Mouse (Mus musculus): Measurements from ENCODE around the gene Patl1. TPM values are rescaled to one million over a fixed set of nuclear protein-coding genes. Genes with fewer than 3 reads are reported as not detected.
A peak's percentile ranks its signal among the peaks of the same experiment; 100 is the strongest.
"Not testable (repeated sequence)": the region's sequence is repeated elsewhere in the genome, so short reads cannot be mapped to it uniquely, and the experiment has no call there.

The Patl1 gene
- polyA plus RNA-seq, 1 experiment from 2014 or later, result 6.8 TPM

GRCm38 (mm10) chr19:11922068-11922467 is 9.9 kb downstream of the Patl1 start:
- WGBS (ENCODE audit: insufficient replicate concordance), result 77% methylated on average over 1 of the region's 1 CpGs
- no peaks in the 10 kb centered on the region for H3K9me3 ChIP-seq (replicated peaks; ENCODE audit: control insufficient read depth, low read length)
- no peaks in the 10 kb centered on the region for H3K27me3 ChIP-seq (ENCODE audit: control insufficient read depth, insufficient read depth, low read depth, low read length)
- no peak for ATAC-seq (ENCODE audit: low read depth)
- H3K4me2 ChIP-seq (ENCODE audit: low read depth, low read length), result no peak overlapping the region
- H3K9ac ChIP-seq (ENCODE audit: low read depth, low read length), result no peak overlapping the region
- no peak overlapping the region for H3K4me3 ChIP-seq (ENCODE audit: low read depth, low read length)
- no peaks in the 10 kb centered on the region for H3K4me1 ChIP-seq (ENCODE audit: control insufficient read depth, low read depth, low read length)
- no peak overlapping the region for H3K27ac ChIP-seq (ENCODE audit: low read length)
- H3K36me3 ChIP-seq (ENCODE audit: control insufficient read depth, insufficient read depth), result peaks cover 33% of the 10 kb centered on the region

GRCm38 (mm10) chr19:11922515-11922914 is 10.3 kb downstream of the Patl1 start:
- H3K4me1 ChIP-seq (ENCODE audit: control insufficient read depth, low read depth, low read length); H3K27me3 ChIP-seq (ENCODE audit: control insufficient read depth, insufficient read depth, low read depth, low read length); H3K4me3 ChIP-seq (ENCODE audit: low read depth, low read length); H3K9ac ChIP-seq (ENCODE audit: low read depth, low read length); H3K4me2 ChIP-seq (ENCODE audit: low read depth, low read length); ATAC-seq (ENCODE audit: low read depth); H3K9me3 ChIP-seq (replicated peaks; ENCODE audit: control insufficient read depth, low read length); H3K27ac ChIP-seq (ENCODE audit: low read length): not testable (repeated sequence)
- peaks cover 33% of the 10 kb centered on the region for H3K36me3 ChIP-seq (ENCODE audit: control insufficient read depth, insufficient read depth)
- WGBS (ENCODE audit: insufficient replicate concordance), result 75% methylated on average over 2 of the region's 2 CpGs

- H3K27ac ChIP-seq (ENCODE audit: low read length), result no peak overlapping the region
- WGBS (ENCODE audit: insufficient replicate concordance), result 72% methylated on average over 2 of the region's 2 CpGs
- H3K9ac ChIP-seq (ENCODE audit: low read depth, low read length), result no peak overlapping the region
- peaks cover 8% of the 10 kb centered on the region for H3K4me1 ChIP-seq (ENCODE audit: control insufficient read depth, low read depth, low read length)
- no peak for ATAC-seq (ENCODE audit: low read depth)
- H3K4me2 ChIP-seq (ENCODE audit: low read depth, low read length), result no peak overlapping the region
- H3K27me3 ChIP-seq (ENCODE audit: control insufficient read depth, insufficient read depth, low read depth, low read length), result no peaks in the 10 kb centered on the region
- H3K9me3 ChIP-seq (replicated peaks; ENCODE audit: control insufficient read depth, low read length), result no peaks in the 10 kb centered on the region
- H3K36me3 ChIP-seq (ENCODE audit: control insufficient read depth, insufficient read depth), result peaks cover 26% of the 10 kb centered on the region
- no peak overlapping the region for H3K4me3 ChIP-seq (ENCODE audit: low read depth, low read length)
Measured at GRCm38 (mm10) chr19:11926380-11926779, 14.2 kb downstream of the Patl1 start.

GRCm38 (mm10) chr19:11928025-11928748 is 16.0 kb downstream of the Patl1 start:
- peak; percentile 97 for ATAC-seq (ENCODE audit: low read depth)
- Histone ChIP-seq H3K4me1 (ENCODE audit: control insufficient read depth, low read depth, low read length) (peaks cover 8% of the 10 kb centered on the region), H3K4me3 (ENCODE audit: low read depth, low read length) (no peak overlapping the region), H3K4me2 (ENCODE audit: low read depth, low read length) (no peak overlapping the region), H3K36me3 (ENCODE audit: control insufficient read depth, insufficient read depth) (peaks cover 30% of the 10 kb centered on the region), H3K27ac (ENCODE audit: low read length) (peak overlapping the region; percentile 52), H3K9ac (ENCODE audit: low read depth, low read length) (no peak overlapping the region), H3K27me3 (ENCODE audit: control insufficient read depth, insufficient read depth, low read depth, low read length) (no peaks in the 10 kb centered on the region), H3K9me3 (replicated peaks; ENCODE audit: control insufficient read depth, low read length) (no peaks in the 10 kb centered on the region)
- 40% methylated on average over 4 of the region's 4 CpGs for WGBS (ENCODE audit: insufficient replicate concordance)

GRCm38 (mm10) chr19:11946460-11946859 is 34.3 kb downstream of the Patl1 start:
- not testable (repeated sequence) for ATAC-seq (ENCODE audit: low read depth); H3K4me3 ChIP-seq (ENCODE audit: low read depth, low read length); H3K27me3 ChIP-seq (ENCODE audit: control insufficient read depth, insufficient read depth, low read depth, low read length); H3K9ac ChIP-seq (ENCODE audit: low read depth, low read length); H3K4me1 ChIP-seq (ENCODE audit: control insufficient read depth, low read depth, low read length); H3K27ac ChIP-seq (ENCODE audit: low read length); H3K4me2 ChIP-seq (ENCODE audit: low read depth, low read length); H3K9me3 ChIP-seq (replicated peaks; ENCODE audit: control insufficient read depth, low read length)
- peaks cover 15% of the 10 kb centered on the region for H3K36me3 ChIP-seq (ENCODE audit: control insufficient read depth, insufficient read depth)
- WGBS (ENCODE audit: insufficient replicate concordance), result 88% methylated on average over 9 of the region's 9 CpGs

GRCm38 (mm10) chr19:11949878-11950277 is 37.7 kb downstream of the Patl1 start:
- Histone ChIP-seq H3K9ac (ENCODE audit: low read depth, low read length) (no peak overlapping the region), H3K4me3 (ENCODE audit: low read depth, low read length) (no peak overlapping the region), H3K9me3 (replicated peaks; ENCODE audit: control insufficient read depth, low read length) (no peaks in the 10 kb centered on the region), H3K36me3 (ENCODE audit: control insufficient read depth, insufficient read depth) (no peaks in the 10 kb centered on the region), H3K27me3 (ENCODE audit: control insufficient read depth, insufficient read depth, low read depth, low read length) (no peaks in the 10 kb centered on the region), H3K27ac (ENCODE audit: low read length) (no peak overlapping the region), H3K4me1 (ENCODE audit: control insufficient read depth, low read depth, low read length) (no peaks in the 10 kb centered on the region; the same call in 1 of the 2 replicates), H3K4me2 (ENCODE audit: low read depth, low read length) (no peak overlapping the region)
- ATAC-seq (ENCODE audit: low read depth), result no peak
- WGBS (ENCODE audit: insufficient replicate concordance), result 38% methylated on average over 1 of the region's 1 CpGs

GRCm38 (mm10) chr19:11950747-11951146 is 38.5 kb downstream of the Patl1 start:
- 56% methylated on average over 7 of the region's 7 CpGs for WGBS (ENCODE audit: insufficient replicate concordance)
- no peaks in the 10 kb centered on the region for H3K27me3 ChIP-seq (ENCODE audit: control insufficient read depth, insufficient read depth, low read depth, low read length)
- H3K4me1 ChIP-seq (ENCODE audit: control insufficient read depth, low read depth, low read length), result no peaks in the 10 kb centered on the region; the same call in 1 of the 2 replicates
- no peak for ATAC-seq (ENCODE audit: low read depth)
- H3K36me3 ChIP-seq (ENCODE audit: control insufficient read depth, insufficient read depth), result no peaks in the 10 kb centered on the region
- no peak overlapping the region for H3K4me3 ChIP-seq (ENCODE audit: low read depth, low read length)
- no peak overlapping the region for H3K9ac ChIP-seq (ENCODE audit: low read depth, low read length)
- no peak overlapping the region for H3K27ac ChIP-seq (ENCODE audit: low read length)
- no peaks in the 10 kb centered on the region for H3K9me3 ChIP-seq (replicated peaks; ENCODE audit: control insufficient read depth, low read length)
- H3K4me2 ChIP-seq (ENCODE audit: low read depth, low read length), result no peak overlapping the region

GRCm38 (mm10) chr19:11954206-11954605 is 42.0 kb downstream of the Patl1 start:
- no peak overlapping the region for H3K9ac ChIP-seq (ENCODE audit: low read depth, low read length)
- no peaks in the 10 kb centered on the region for H3K27me3 ChIP-seq (ENCODE audit: control insufficient read depth, insufficient read depth, low read depth, low read length)
- H3K9me3 ChIP-seq (replicated peaks; ENCODE audit: control insufficient read depth, low read length), result no peaks in the 10 kb centered on the region
- no peak overlapping the region for H3K4me3 ChIP-seq (ENCODE audit: low read depth, low read length)
- H3K4me2 ChIP-seq (ENCODE audit: low read depth, low read length), result no peak overlapping the region
- no peaks in the 10 kb centered on the region for H3K36me3 ChIP-seq (ENCODE audit: control insufficient read depth, insufficient read depth)
- H3K4me1 ChIP-seq (ENCODE audit: control insufficient read depth, low read depth, low read length), result no peaks in the 10 kb centered on the region; the same call in 1 of the 2 replicates
- WGBS (ENCODE audit: insufficient replicate concordance), result 34% methylated on average over 6 of the region's 6 CpGs
- no peak for ATAC-seq (ENCODE audit: low read depth)
- no peak overlapping the region for H3K27ac ChIP-seq (ENCODE audit: low read length)

GRCm38 (mm10) chr19:11956636-11957035 is 44.4 kb downstream of the Patl1 start:
- Histone ChIP-seq H3K27me3 (ENCODE audit: control insufficient read depth, insufficient read depth, low read depth, low read length) (no peaks in the 10 kb centered on the region), H3K9me3 (replicated peaks; ENCODE audit: control insufficient read depth, low read length) (no peaks in the 10 kb centered on the region)
- WGBS (ENCODE audit: insufficient replicate concordance), result 76% methylated on average over 5 of the region's 5 CpGs

More at GRCm38 (mm10) chr19:11956636-11957035, 44.4 kb downstream of the Patl1 start:
- H3K4me2 ChIP-seq (ENCODE audit: low read depth, low read length), result no peak overlapping the region
- no peak overlapping the region for H3K27ac ChIP-seq (ENCODE audit: low read length)
- H3K4me1 ChIP-seq (ENCODE audit: control insufficient read depth, low read depth, low read length), result no peaks in the 10 kb centered on the region; the same call in 1 of the 2 replicates
- H3K36me3 ChIP-seq (ENCODE audit: control insufficient read depth, insufficient read depth), result no peaks in the 10 kb centered on the region
- no peak for ATAC-seq (ENCODE audit: low read depth)
- H3K4me3 ChIP-seq (ENCODE audit: low read depth, low read length), result no peak overlapping the region
- no peak overlapping the region for H3K9ac ChIP-seq (ENCODE audit: low read depth, low read length)

Data from liver, embryonic 16.5 days (tissue).